Mouse (Mus musculus) ZHBTc4 (cell line): ENCODE measurements at regions not wholly inside any gene's neighbourhood (a gene's known extent, or its start where the extent isn't known, plus 50 kb on each side); places are given as distances from the start of the nearest gene placed in this dataset.

Experiments used
- DNase-seq: peaks from one replicate; pipeline ENCODE4 v3.0.0-alpha.2; 2011; ENCODE audit warnings: low read depth, low spot score

- DNase-seq: no peak
These were observed 192.8 kb downstream of the Nuf2 start for GRCm38 (mm10) chr1:169338461-169338860.

- DNase-seq: no peak
These were observed 199.1 kb downstream of the Nuf2 start for GRCm38 (mm10) chr1:169332165-169332564.

GRCm38 (mm10) chr1:169313241-169313640 is 218.0 kb downstream of the Nuf2 start:
- no peak for DNase-seq

- no peak for DNase-seq
These were observed 247.8 kb downstream of the Nuf2 start for GRCm38 (mm10) chr1:169283440-169283839.

- no peak for DNase-seq
These were observed 260.5 kb downstream of the Nuf2 start for GRCm38 (mm10) chr1:169270750-169271149.

GRCm38 (mm10) chr1:169263984-169264660 is 267.1 kb downstream of the Nuf2 start:
- no peak for DNase-seq

- no peak for DNase-seq
These were observed 276.9 kb downstream of the Nuf2 start for GRCm38 (mm10) chr1:169254250-169254937.

GRCm38 (mm10) chr1:169252189-169252588 is 279.1 kb downstream of the Nuf2 start:
- no peak for DNase-seq

GRCm38 (mm10) chr1:169249021-169249420 is 282.2 kb downstream of the Nuf2 start:
- no peak for DNase-seq

- DNase-seq: no peak
These were observed 290.9 kb downstream of the Nuf2 start for GRCm38 (mm10) chr1:169240377-169240776.

GRCm38 (mm10) chr1:169238671-169239090 is 292.6 kb downstream of the Nuf2 start:
- no peak for DNase-seq

GRCm38 (mm10) chr1:169235276-169235681 is 296.0 kb downstream of the Nuf2 start:
- peak; percentile 11 for DNase-seq

GRCm38 (mm10) chr1:169233368-169233767 is 297.9 kb downstream of the Nuf2 start:
- no peak for DNase-seq

- no peak for DNase-seq
These were observed 301.2 kb downstream of the Nuf2 start for GRCm38 (mm10) chr1:169230097-169230496.

- no peak for DNase-seq
These were observed 306.8 kb downstream of the Nuf2 start for GRCm38 (mm10) chr1:169224431-169224830.

GRCm38 (mm10) chr1:169187658-169188057 is 343.6 kb downstream of the Nuf2 start:
- no peak for DNase-seq

GRCm38 (mm10) chr1:169170405-169170804 is 360.9 kb downstream of the Nuf2 start:
- no peak for DNase-seq

GRCm38 (mm10) chr1:169168033-169168432 is 363.2 kb downstream of the Nuf2 start:
- no peak for DNase-seq

GRCm38 (mm10) chr1:169166041-169166850 is 365.0 kb downstream of the Nuf2 start:
- no peak for DNase-seq

GRCm38 (mm10) chr1:169160858-169161257 is 370.4 kb downstream of the Nuf2 start:
- DNase-seq: no peak

GRCm38 (mm10) chr1:169160220-169160619 is 371.0 kb downstream of the Nuf2 start:
- DNase-seq: no peak

GRCm38 (mm10) chr1:169159786-169160185 is 371.5 kb downstream of the Nuf2 start:
- DNase-seq: no peak
